Mouse (Mus musculus): Measurements from ENCODE around the gene Lrp2. TPM values are rescaled to one million over a fixed set of nuclear protein-coding genes. Genes with fewer than 3 reads are reported as not detected.
"Not testable (repeated sequence)": the region's sequence is repeated elsewhere in the genome, so short reads cannot be mapped to it uniquely, and the experiment has no call there.

Gene Lrp2
- polyA plus RNA-seq, 1 experiment: 92.6 TPM

GRCm38 (mm10) chr2:69586821-69587728, 1.2 kb upstream of the Lrp2 start:
- Histone ChIP-seq H3K27ac (ENCODE audit: insufficient read depth, low read length) (no peak overlapping the region), H3K36me3 (ENCODE audit: control insufficient read depth, insufficient read depth, low read length, poor library complexity, severe bottlenecking) (no peaks in the 10 kb centered on the region), H3K9me3 (replicated peaks; ENCODE audit: control insufficient read depth, insufficient read depth, low read length, poor library complexity, severe bottlenecking) (no peaks in the 10 kb centered on the region), H3K9ac (ENCODE audit: low read depth, poor library complexity, severe bottlenecking) (peak overlapping the region; percentile 22), H3K4me3 (ENCODE audit: low read depth, low read length) (peak overlapping the region; percentile 36), H3K4me1 (ENCODE audit: control insufficient read depth, insufficient read depth, low read length) (no peaks in the 10 kb centered on the region), H3K27me3 (ENCODE audit: control insufficient read depth, insufficient read depth, low read length, poor library complexity, severe bottlenecking) (peaks cover 7% of the 10 kb centered on the region; the same call in 1 of the 2 replicates)
- TF ChIP-seq EP300 (IDR thresholded peaks at IDR 0.05; ENCODE audit: insufficient read depth, low read depth, low read length) (0 out of 2 replicates have a peak, but pooled peaks have one; percentile 14), CTCF (IDR thresholded peaks at IDR 0.05; ENCODE audit: low read depth, low read length) (no peak)

- TF ChIP-seq CTCF (IDR thresholded peaks at IDR 0.05; ENCODE audit: low read depth, low read length): no peak
- no peak for TF ChIP-seq POLR2A (IDR thresholded peaks at IDR 0.05; ENCODE audit: insufficient read depth, low read length)
- TF ChIP-seq EP300 (IDR thresholded peaks at IDR 0.05; ENCODE audit: insufficient read depth, low read depth, low read length): no peak
- H3K27ac ChIP-seq (ENCODE audit: insufficient read depth, low read length): no peak overlapping the region
- no peaks in the 10 kb centered on the region for H3K4me1 ChIP-seq (ENCODE audit: control insufficient read depth, insufficient read depth, low read length)
- H3K4me3 ChIP-seq (ENCODE audit: low read depth, low read length): peak overlapping the region; percentile 73
- H3K36me3 ChIP-seq (ENCODE audit: control insufficient read depth, insufficient read depth, low read length, poor library complexity, severe bottlenecking): no peaks in the 10 kb centered on the region
- no peaks in the 10 kb centered on the region for H3K9me3 ChIP-seq (replicated peaks; ENCODE audit: control insufficient read depth, insufficient read depth, low read length, poor library complexity, severe bottlenecking)
- peaks cover 7% of the 10 kb centered on the region; the same call in 1 of the 2 replicates for H3K27me3 ChIP-seq (ENCODE audit: control insufficient read depth, insufficient read depth, low read length, poor library complexity, severe bottlenecking)
- H3K9ac ChIP-seq (ENCODE audit: low read depth, poor library complexity, severe bottlenecking): peak overlapping the region; percentile 39
Measured at GRCm38 (mm10) chr2:69585191-69585885, 527 bp downstream of the Lrp2 start.

GRCm38 (mm10) chr2:69584117-69584933, 1.5 kb downstream of the Lrp2 start:
- H3K4me1 ChIP-seq (ENCODE audit: control insufficient read depth, insufficient read depth, low read length): no peaks in the 10 kb centered on the region
- no peaks in the 10 kb centered on the region for H3K9me3 ChIP-seq (replicated peaks; ENCODE audit: control insufficient read depth, insufficient read depth, low read length, poor library complexity, severe bottlenecking)
- H3K27ac ChIP-seq (ENCODE audit: insufficient read depth, low read length): no peak overlapping the region
- no peaks in the 10 kb centered on the region for H3K36me3 ChIP-seq (ENCODE audit: control insufficient read depth, insufficient read depth, low read length, poor library complexity, severe bottlenecking)
- no peak overlapping the region for H3K9ac ChIP-seq (ENCODE audit: low read depth, poor library complexity, severe bottlenecking)
- peaks cover 7% of the 10 kb centered on the region; the same call in 1 of the 2 replicates for H3K27me3 ChIP-seq (ENCODE audit: control insufficient read depth, insufficient read depth, low read length, poor library complexity, severe bottlenecking)
- TF ChIP-seq POLR2A (IDR thresholded peaks at IDR 0.05; ENCODE audit: insufficient read depth, low read length): no peak
- no peak for TF ChIP-seq EP300 (IDR thresholded peaks at IDR 0.05; ENCODE audit: insufficient read depth, low read depth, low read length)
- no peak for TF ChIP-seq CTCF (IDR thresholded peaks at IDR 0.05; ENCODE audit: low read depth, low read length)
- peak overlapping the region; percentile 16 for H3K4me3 ChIP-seq (ENCODE audit: low read depth, low read length)

- H3K4me1 ChIP-seq (ENCODE audit: control insufficient read depth, insufficient read depth, low read length): no peaks in the 10 kb centered on the region
- peaks cover 7% of the 10 kb centered on the region; the same call in 1 of the 2 replicates for H3K27me3 ChIP-seq (ENCODE audit: control insufficient read depth, insufficient read depth, low read length, poor library complexity, severe bottlenecking)
- no peaks in the 10 kb centered on the region for H3K9me3 ChIP-seq (replicated peaks; ENCODE audit: control insufficient read depth, insufficient read depth, low read length, poor library complexity, severe bottlenecking)
- H3K27ac ChIP-seq (ENCODE audit: insufficient read depth, low read length): no peak overlapping the region
- no peak overlapping the region for H3K4me3 ChIP-seq (ENCODE audit: low read depth, low read length)
- H3K9ac ChIP-seq (ENCODE audit: low read depth, poor library complexity, severe bottlenecking): no peak overlapping the region
- H3K36me3 ChIP-seq (ENCODE audit: control insufficient read depth, insufficient read depth, low read length, poor library complexity, severe bottlenecking): no peaks in the 10 kb centered on the region
- TF ChIP-seq EP300 (IDR thresholded peaks at IDR 0.05; ENCODE audit: insufficient read depth, low read depth, low read length) (0 out of 2 replicates have a peak, but pooled peaks have one; percentile 36), POLR2A (IDR thresholded peaks at IDR 0.05; ENCODE audit: insufficient read depth, low read length) (no peak)
Measured at GRCm38 (mm10) chr2:69582861-69583260, 3.0 kb downstream of the Lrp2 start.

GRCm38 (mm10) chr2:69582068-69582467, 3.8 kb downstream of the Lrp2 start:
- not testable (repeated sequence) for H3K9ac ChIP-seq (ENCODE audit: low read depth, poor library complexity, severe bottlenecking); H3K27me3 ChIP-seq (ENCODE audit: control insufficient read depth, insufficient read depth, low read length, poor library complexity, severe bottlenecking); H3K9me3 ChIP-seq (replicated peaks; ENCODE audit: control insufficient read depth, insufficient read depth, low read length, poor library complexity, severe bottlenecking); H3K27ac ChIP-seq (ENCODE audit: insufficient read depth, low read length); H3K4me1 ChIP-seq (ENCODE audit: control insufficient read depth, insufficient read depth, low read length); H3K36me3 ChIP-seq (ENCODE audit: control insufficient read depth, insufficient read depth, low read length, poor library complexity, severe bottlenecking); H3K4me3 ChIP-seq (ENCODE audit: low read depth, low read length)

Measured in ES-Bruce4 (cell line).